Mouse (Mus musculus): ENCODE results near the gene Hrct1.
A peak's percentile ranks its signal among the peaks of the same experiment; 100 is the strongest.

The Hrct1 gene

GRCm38 (mm10) chr4:43726995-43727394, at the start of gene Hrct1:
Gene Hrct1 (plus strand): TSS chr4:43727188.
- DNase-seq: no peak

GRCm38 (mm10) chr4:43678541-43678940, 48.4 kb upstream of the Hrct1 start:
- no peak for DNase-seq

GRCm38 (mm10) chr4:43679416-43680043, 47.5 kb upstream of the Hrct1 start:
- no peak for DNase-seq

GRCm38 (mm10) chr4:43690021-43690420, 37.0 kb upstream of the Hrct1 start:
- DNase-seq: peak; percentile 66 to 68

- no peak for DNase-seq
Measured at GRCm38 (mm10) chr4:43691026-43691425, 36.0 kb upstream of the Hrct1 start.

GRCm38 (mm10) chr4:43693806-43694241, 33.2 kb upstream of the Hrct1 start:
- DNase-seq: peak; percentile 46 to 52

- no peak for DNase-seq
Measured at GRCm38 (mm10) chr4:43694439-43695248, 32.3 kb upstream of the Hrct1 start.

- peak in 1 of 2 experiments; percentile 44 for DNase-seq
Measured at GRCm38 (mm10) chr4:43695249-43695671, 31.7 kb upstream of the Hrct1 start.

GRCm38 (mm10) chr4:43696561-43696960, 30.4 kb upstream of the Hrct1 start:
- peak; percentile 82 to 88 for DNase-seq

- DNase-seq: no peak
Measured at GRCm38 (mm10) chr4:43700707-43701106, 26.3 kb upstream of the Hrct1 start, which contains the start of gene Olfr70. Gene Olfr70 (minus strand): TSS chr4:43700807.

- no peak for DNase-seq
Measured at GRCm38 (mm10) chr4:43703439-43703838, 23.5 kb upstream of the Hrct1 start.

- DNase-seq: no peak
Measured at GRCm38 (mm10) chr4:43703851-43704250, 23.1 kb upstream of the Hrct1 start.

GRCm38 (mm10) chr4:43705991-43706390, 21.0 kb upstream of the Hrct1 start:
- DNase-seq: no peak

- no peak for DNase-seq
Measured at GRCm38 (mm10) chr4:43709869-43710268, 17.1 kb upstream of the Hrct1 start, which contains the start of gene Olfr71. Gene Olfr71 (minus strand): TSS chr4:43710255.

- DNase-seq: peak; percentile 95 to 98
Measured at GRCm38 (mm10) chr4:43711821-43712220, 15.2 kb upstream of the Hrct1 start.

- DNase-seq: no peak
Measured at GRCm38 (mm10) chr4:43713652-43714219, 13.3 kb upstream of the Hrct1 start.

GRCm38 (mm10) chr4:43720491-43721228, 6.3 kb upstream of the Hrct1 start:
- DNase-seq: peak; percentile 44 to 50

- no peak for DNase-seq
Measured at GRCm38 (mm10) chr4:43722191-43722590, 4.8 kb upstream of the Hrct1 start.

- peak; percentile 69 to 82 for DNase-seq
Measured at GRCm38 (mm10) chr4:43724764-43725163, 2.2 kb upstream of the Hrct1 start.

GRCm38 (mm10) chr4:43726228-43726993, 577 bp upstream of the Hrct1 start:
- no peak for DNase-seq

- no peak for DNase-seq
Measured at GRCm38 (mm10) chr4:43727718-43728575, 959 bp downstream of the Hrct1 start.
